Mouse (Mus musculus) bone marrow macrophage, adult 2 months (primary cell): ENCODE measurements at regions not wholly inside any gene's neighbourhood (a gene's known extent, or its start where the extent isn't known, plus 50 kb on each side); places are given as distances from the start of the nearest gene placed in this dataset.

Source experiments
- CTCF ChIP-seq: IDR thresholded peaks from 2 replicates; pipeline ENCODE4 v1.5.1; 2012; ENCODE audit warnings: low read depth, mild to moderate bottlenecking, low read length, moderate library complexity
- POLR2A ChIP-seq: IDR thresholded peaks from 2 replicates; pipeline ENCODE4 v1.6.1; 2012; ENCODE audit warnings: mild to moderate bottlenecking, low read depth, low read length, borderline replicate concordance

GRCm38 (mm10) chr17:60423570-60423969, 1410.4 kb upstream of the Nudt12 start:
- TF ChIP-seq POLR2A: no peak
- TF ChIP-seq CTCF: no peak
